Mouse (Mus musculus) heart, adult 2 months (tissue): ENCODE data around the gene Olfr1221.
"Not testable (repeated sequence)": the region's sequence is repeated elsewhere in the genome, so short reads cannot be mapped to it uniquely, and the experiment has no call there.

Experiments used
- CTCF ChIP-seq: fragments of 200-600 bp; IDR thresholded peaks from 2 replicates; pipeline ENCODE4 v1.8.1; 2022; ENCODE audit warnings: antibody characterized with exemption, mild to moderate bottlenecking, moderate library complexity
- EP300 ChIP-seq: fragments of 200-500 bp; IDR thresholded peaks from 2 replicates; pipeline ENCODE4 v1.6.1; 2011; ENCODE audit warnings: low read depth, low read length, control low read depth; ENCODE audit not compliant: insufficient read depth
- POLR2A ChIP-seq: fragments of 200-500 bp; IDR thresholded peaks from 2 replicates; pipeline ENCODE4 v1.6.1; 2011; ENCODE audit warnings: mild to moderate bottlenecking, low read depth, low read length, control low read depth; ENCODE audit not compliant: insufficient read depth

DNA sequence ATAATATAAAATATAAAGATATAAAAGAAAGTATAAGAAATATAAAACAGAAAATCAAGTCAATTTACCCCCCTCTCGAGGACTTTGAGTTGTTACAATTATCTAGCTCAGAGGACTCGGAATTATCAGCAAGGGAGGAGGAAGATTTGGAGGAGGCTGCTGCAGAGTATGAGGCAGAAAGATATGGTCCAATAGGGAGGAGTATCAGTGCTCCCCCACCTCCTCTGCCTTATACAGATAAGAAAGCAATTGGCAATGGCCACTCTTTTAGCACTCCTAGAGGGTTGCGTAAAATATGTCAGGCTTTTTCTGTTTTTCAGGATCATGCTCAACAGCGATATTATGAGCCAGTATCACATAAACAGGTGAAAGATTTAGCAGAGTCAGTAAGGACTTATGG is 47.6 kb upstream of the Olfr1221 start:
- TF ChIP-seq CTCF, EP300, POLR2A: not testable (repeated sequence)
